Mouse (Mus musculus) liver, embryonic 14.5 days (tissue): ENCODE measurements at regions not wholly inside any gene's neighbourhood (a gene's known extent, or its start where the extent isn't known, plus 50 kb on each side); places are given as distances from the start of the nearest gene placed in this dataset.
"Not testable (repeated sequence)": the region's sequence is repeated elsewhere in the genome, so short reads cannot be mapped to it uniquely, and the experiment has no call there.

ENCODE experiments used
- ATAC-seq: fragments of 200-750 bp; cut with Nextera tagmentation; 2 replicates; pipeline ENCODE4 v1.8.0; 2017; ENCODE audit warnings: moderate number of reproducible peaks, mild to moderate bottlenecking, moderate library complexity; ENCODE audit not compliant: insufficient read depth
- DNase-seq, 3 experiments: peaks; one replicate each; pipeline ENCODE4 v3.0.0-alpha.2; 2012 to 2013; ENCODE audit warnings: low read depth in 3 of 3, low spot score in 3 of 3
- H3K27ac ChIP-seq: fragments of 300-500 bp; sonication (generic); 2 replicates; pipeline ENCODE4 v1.5.1; 2014; ENCODE audit warnings: moderate library complexity, mild to moderate bottlenecking, control low read depth, inconsistent platforms
- H3K27me3 ChIP-seq: fragments of 300-500 bp; sonication (generic); 2 replicates; pipeline ENCODE4 v1.6.1; 2014; ENCODE audit warnings: mild to moderate bottlenecking, low read length, moderate library complexity; ENCODE audit not compliant: control insufficient read depth, insufficient read depth
- H3K36me3 ChIP-seq: fragments of 300-500 bp; sonication (generic); replicated peaks from 2 replicates; pipeline ENCODE4 v1.6.1; 2014; ENCODE audit warnings: low read depth; ENCODE audit not compliant: control insufficient read depth, insufficient read depth
- H3K4me1 ChIP-seq, 2 experiments: fragments of 200-500 bp in 1 of 2; fragments of 300-500 bp in 1 of 2; sonication (generic) in 1 of 2; replicated peaks; 2 replicates each; pipeline ENCODE4 v1.6.1; 2012 to 2014; ENCODE audit warnings: antibody characterized with exemption in 1 of 2, inconsistent platforms in 1 of 2, low read length in 1 of 2; ENCODE audit not compliant: control insufficient read depth in 2 of 2, insufficient read depth in 2 of 2
- H3K4me2 ChIP-seq: fragments of 300-500 bp; sonication (generic); 2 replicates; pipeline ENCODE4 v1.6.1; 2014; ENCODE audit warnings: low read depth, mild to moderate bottlenecking, control low read depth, moderate library complexity
- H3K4me3 ChIP-seq, 2 experiments: fragments of 200-500 bp in 1 of 2; fragments of 300-500 bp in 1 of 2; sonication (generic) in 1 of 2; 2 replicates each; pipeline ENCODE4 v1.5.1; 2012 to 2014; ENCODE audit warnings: low read depth in 2 of 2, low read length in 2 of 2, mild to moderate bottlenecking in 2 of 2, control low read depth in 1 of 2, inconsistent platforms in 1 of 2, moderate library complexity in 1 of 2; ENCODE audit not compliant: insufficient read depth in 1 of 2
- H3K9ac ChIP-seq: fragments of 300-500 bp; sonication (generic); replicated peaks from 2 replicates; pipeline ENCODE4 v1.6.1; 2014; ENCODE audit warnings: mild to moderate bottlenecking, control low read depth, moderate library complexity
- H3K9me3 ChIP-seq: fragments of 300-500 bp; sonication (generic); 2 replicates; pipeline ENCODE4 v1.6.1; 2016; ENCODE audit warnings: low read length, mixed read lengths; ENCODE audit not compliant: control insufficient read depth
- CTCF ChIP-seq: IDR thresholded peaks from 2 replicates; pipeline ENCODE4 v1.5.1; 2016; ENCODE audit warnings: antibody characterized with exemption, low read depth, control low read depth
- EP300 ChIP-seq: IDR thresholded peaks from 2 replicates; pipeline ENCODE4 v1.6.1; 2016; ENCODE audit warnings: antibody characterized with exemption, low read depth
- WGBS: fragments of 180-500 bp; shearing (Covaris S2); extraction: QIAGEN DNeasy Blood & Tissue Kit; methylation state at CpG from one replicate; pipeline ENCODE4 v1.1.7; 2014; ENCODE audit not compliant: insufficient replicate concordance; 5-methylcytosine and 5-hydroxymethylcytosine counted together

DNA sequence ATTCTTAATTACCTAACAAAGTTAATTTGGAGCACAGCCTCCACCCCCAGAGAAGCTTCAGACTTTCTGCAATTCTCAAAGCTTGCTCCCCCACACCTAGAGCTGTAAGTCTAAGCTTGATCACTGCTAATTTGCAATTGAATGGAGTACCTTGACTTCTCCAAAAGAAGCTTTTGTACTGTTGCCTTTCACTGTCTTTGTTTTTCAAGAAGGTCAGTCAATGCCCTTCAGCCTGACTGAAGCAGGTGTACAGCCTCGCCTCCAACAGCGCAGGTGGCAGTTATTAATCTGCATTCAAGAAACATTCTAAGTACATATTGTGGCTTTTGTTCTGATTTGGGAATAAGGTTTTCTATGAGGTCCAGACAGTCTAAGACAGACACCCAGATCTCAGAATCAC, 201.7 kb upstream of the Cntn5 start:
- WGBS = 60% methylated on average over 2 of the region's 2 CpGs
- ATAC-seq = no peak
- TF ChIP-seq CTCF (no peak), EP300 (no peak)
- Histone ChIP-seq H3K4me3 (no peak overlapping the region), H3K9ac (no peak overlapping the region), H3K27ac (no peak overlapping the region), H3K36me3 (no peaks in the 10 kb centered on the region), H3K4me1 (no peaks in the 10 kb centered on the region), H3K27me3 (no peaks in the 10 kb centered on the region), H3K4me2 (no peak overlapping the region), H3K9me3 (no peaks in the 10 kb centered on the region)
- no peak for DNase-seq

DNA sequence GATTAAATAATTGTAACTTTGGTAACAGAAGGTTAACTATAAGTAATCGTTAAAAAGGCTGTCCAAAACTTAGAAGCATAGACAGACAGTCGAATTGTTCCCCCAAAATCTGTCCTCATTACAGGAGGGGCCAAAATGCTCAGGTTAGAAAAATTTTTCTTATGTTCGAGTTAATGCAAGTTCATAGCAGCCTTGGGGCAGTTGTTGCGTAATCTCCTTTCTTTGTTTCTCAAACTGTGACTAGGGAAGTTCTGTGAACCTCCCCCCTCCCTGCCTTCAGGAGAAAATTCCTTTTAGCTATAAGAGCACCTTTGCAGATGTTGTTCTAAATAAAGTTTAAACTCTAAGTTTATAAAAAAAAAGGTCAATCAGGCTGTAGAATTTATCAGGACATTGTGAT, 198.9 kb upstream of the Cntn5 start:
- H3K27me3 ChIP-seq = no peaks in the 10 kb centered on the region
- no peaks in the 10 kb centered on the region for H3K9me3 ChIP-seq
- no peak overlapping the region for H3K4me3 ChIP-seq
- WGBS = 43% methylated on average over 4 of the region's 4 CpGs
- DNase-seq (no peak), ATAC-seq (no peak)
- H3K9ac ChIP-seq = no peak overlapping the region
- H3K27ac ChIP-seq = no peak overlapping the region
- no peaks in the 10 kb centered on the region for H3K4me1 ChIP-seq
- no peak overlapping the region for H3K4me2 ChIP-seq
- TF ChIP-seq EP300 (no peak), CTCF (no peak)
- H3K36me3 ChIP-seq = no peaks in the 10 kb centered on the region

DNA sequence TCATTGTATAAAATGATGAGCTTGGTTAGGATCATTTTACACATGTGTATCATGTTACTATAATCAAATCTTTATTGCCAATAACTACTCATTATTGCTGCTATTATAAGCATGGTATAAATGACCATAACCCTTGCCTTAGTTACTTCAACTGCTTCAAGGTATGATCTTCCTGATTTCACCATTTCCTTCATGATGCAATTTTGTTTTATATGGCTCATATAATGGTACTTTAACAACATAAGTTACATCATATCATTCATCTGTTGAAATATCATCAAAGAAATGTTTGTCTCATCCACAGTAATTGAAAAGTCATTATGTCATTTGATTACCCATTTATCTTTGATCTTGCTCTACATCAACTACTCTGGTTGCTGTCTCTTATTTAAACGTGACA, 188.3 kb upstream of the Cntn5 start:
- WGBS = 62% methylated on average over 1 of the region's 1 CpGs

DNA sequence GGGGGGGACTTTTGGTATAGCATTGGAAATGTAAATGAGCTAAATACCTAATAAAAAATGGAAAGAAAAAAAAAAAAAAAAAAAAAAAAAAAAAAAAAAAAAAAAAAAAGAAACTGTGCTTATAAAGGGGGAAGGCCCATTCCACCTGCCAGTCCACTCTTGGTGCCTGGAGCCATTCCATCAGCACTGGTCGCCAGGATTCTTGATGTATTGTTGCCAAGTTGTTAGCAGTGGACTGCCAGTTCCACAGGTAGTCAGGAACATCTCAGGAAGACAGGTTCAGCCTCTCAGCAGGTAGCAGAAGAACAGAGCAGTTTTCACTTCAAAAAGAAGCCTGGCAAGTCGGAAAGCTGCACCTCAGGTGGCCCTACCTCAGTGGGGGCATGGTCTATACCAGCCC, 162.6 kb upstream of the Cntn5 start:
- H3K9ac ChIP-seq, H3K9me3 ChIP-seq, H3K4me3 ChIP-seq, H3K4me1 ChIP-seq, H3K4me2 ChIP-seq, DNase-seq, H3K36me3 ChIP-seq, H3K27me3 ChIP-seq, ATAC-seq, H3K27ac ChIP-seq: not testable (repeated sequence)
- WGBS = 36% methylated on average over 2 of the region's 2 CpGs

More for the DNA sequence above, 188.3 kb upstream of the Cntn5 start:
- H3K27ac ChIP-seq = no peak overlapping the region
- ATAC-seq = no peak
- TF ChIP-seq CTCF (no peak), EP300 (no peak)
- H3K4me1 ChIP-seq = no peaks in the 10 kb centered on the region
- H3K27me3 ChIP-seq = no peaks in the 10 kb centered on the region
- H3K9ac ChIP-seq = no peak overlapping the region
- no peaks in the 10 kb centered on the region for H3K9me3 ChIP-seq
- DNase-seq = no peak
- no peak overlapping the region for H3K4me2 ChIP-seq
- H3K4me3 ChIP-seq = no peak overlapping the region
- no peaks in the 10 kb centered on the region for H3K36me3 ChIP-seq

DNA sequence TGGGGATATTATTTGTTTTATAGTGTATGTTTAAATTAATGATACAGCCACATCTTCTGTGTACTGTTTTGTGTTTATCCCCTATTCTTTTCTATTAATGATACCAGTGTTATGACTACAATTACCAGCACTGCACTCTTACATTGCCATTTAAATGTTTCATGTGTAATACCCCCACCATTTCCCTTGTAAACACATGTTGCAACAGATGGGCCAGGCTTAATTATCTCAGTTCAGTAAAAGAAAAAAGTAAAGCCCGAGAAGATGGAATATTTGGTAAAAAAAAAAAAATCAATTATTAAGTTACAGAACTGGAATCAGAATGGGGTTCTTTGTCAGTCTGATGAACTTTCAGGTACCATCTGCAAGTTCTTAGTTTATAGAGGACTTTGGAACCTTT, 158.3 kb upstream of the Cntn5 start:
- DNase-seq (no peak), ATAC-seq (no peak)
- no peak overlapping the region for H3K4me3 ChIP-seq
- TF ChIP-seq EP300 (no peak), CTCF (no peak)
- no peaks in the 10 kb centered on the region for H3K27me3 ChIP-seq
- no peak overlapping the region for H3K4me2 ChIP-seq
- no peaks in the 10 kb centered on the region for H3K9me3 ChIP-seq
- 52% methylated on average over 1 of the region's 1 CpGs for WGBS
- no peaks in the 10 kb centered on the region for H3K4me1 ChIP-seq
- H3K27ac ChIP-seq = no peak overlapping the region
- no peaks in the 10 kb centered on the region for H3K36me3 ChIP-seq
- H3K9ac ChIP-seq = no peak overlapping the region
